ENCODE assay signal across 11 mouse cellular contexts in the genomic region with DNA sequence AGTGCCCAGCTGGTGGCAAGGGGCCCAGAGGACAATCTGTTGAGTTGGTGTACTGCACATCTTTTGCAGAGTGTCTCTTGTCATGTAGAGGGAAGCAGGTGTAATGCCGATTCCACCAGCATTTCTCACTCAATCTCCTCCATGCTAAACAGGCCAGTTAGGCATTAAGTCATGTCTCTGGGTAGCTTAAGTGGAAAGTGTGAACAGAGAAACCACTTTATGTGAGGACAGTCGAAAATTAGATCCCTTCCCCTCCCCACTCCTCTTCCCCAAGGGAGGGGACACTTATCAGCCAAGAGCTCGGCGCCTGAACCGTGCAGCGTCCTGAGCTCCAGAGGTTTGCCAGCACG. TPM values are rescaled to one million over a fixed set of nuclear protein-coding genes. Genes with fewer than 3 reads are reported as not detected.
A peak's percentile ranks its signal among the peaks of the same experiment; 100 is the strongest.
DNase-seq lines count a peak whose midpoint lies in the region; ATAC-seq and TF ChIP-seq lines count a peak whose summit lies in the region.
"Had no signal": no experiment of that assay in that cellular context is flagged by ENCODE, and none has a peak within 500 bp of the region (broad histone marks: within the 10 kb centered on the region; RNA-seq: fewer than 3 reads in every experiment).

No protein-coding gene starts in this region.

- H3K27me3 ChIP-seq in heart, embryonic 12.5 days (replicated peaks): peaks cover 63% of the 10 kb centered on the region
- peaks cover 76% of the 10 kb centered on the region for H3K27me3 ChIP-seq in hindbrain, embryonic 12.5 days
- H3K27me3 ChIP-seq in midbrain, embryonic 10.5 days (ENCODE audit: low read depth, poor library complexity, severe bottlenecking): peaks cover 90% of the 10 kb centered on the region

- H3K4me3 ChIP-seq in heart, embryonic 12.5 days: peak overlapping the region; percentile 53
- peak overlapping the region; percentile 65 to 74 for H3K4me3 ChIP-seq in ES-E14 (ENCODE audit: insufficient read depth in 1 of 2, low read depth in 1 of 2, low read length in 2 of 2, poor library complexity in 1 of 2, severe bottlenecking in 1 of 2)
- H3K4me3 ChIP-seq in hindbrain, embryonic 12.5 days: peak overlapping the region; percentile 49
- peak overlapping the region; percentile 64 for H3K4me3 ChIP-seq in midbrain, embryonic 10.5 days

- H3K9ac ChIP-seq in heart, embryonic 12.5 days: no peak overlapping the region
- no peak overlapping the region for H3K9ac ChIP-seq in ES-E14 (ENCODE audit: insufficient read depth, low read depth, low read length, poor library complexity, severe bottlenecking)
- H3K9ac ChIP-seq in hindbrain, embryonic 12.5 days: no peak overlapping the region; the same call in 1 of the 2 replicates

- no peaks in the 10 kb centered on the region for H3K36me3 ChIP-seq in heart, embryonic 12.5 days
- H3K36me3 ChIP-seq in ES-E14 (ENCODE audit: control insufficient read depth, insufficient read depth, low read length, poor library complexity, severe bottlenecking): no peaks in the 10 kb centered on the region
- H3K36me3 ChIP-seq in hindbrain, embryonic 12.5 days: no peaks in the 10 kb centered on the region
- H3K36me3 ChIP-seq in midbrain, embryonic 10.5 days: no peaks in the 10 kb centered on the region

- H3K4me1 ChIP-seq in heart, embryonic 12.5 days (replicated peaks): peaks cover 25% of the 10 kb centered on the region
- no peaks in the 10 kb centered on the region for H3K4me1 ChIP-seq in ES-E14 (ENCODE audit: control insufficient read depth in 2 of 2, insufficient read depth in 2 of 2, low read length in 2 of 2, poor library complexity in 1 of 2)
- H3K4me1 ChIP-seq in hindbrain, embryonic 12.5 days: peaks cover 23% of the 10 kb centered on the region
- peaks cover 30% of the 10 kb centered on the region for H3K4me1 ChIP-seq in midbrain, embryonic 10.5 days

- ATAC-seq in heart, embryonic 12.5 days (ENCODE audit: insufficient number of reproducible peaks, low FRiP score): no peak
- no peak for ATAC-seq in hindbrain, embryonic 12.5 days (ENCODE audit: low FRiP score)

- DNase-seq in heart, adult 8-10 months (ENCODE audit: low spot score): no peak
- no peak for DNase-seq in ES-E14 (ENCODE audit: low read depth, low spot score)
- no peak for DNase-seq in midbrain, embryonic 10.5 days (ENCODE audit: low spot score)
- DNase-seq in right cerebral cortex, postnatal 14 days: no peak
- no peak for DNase-seq in right cerebral cortex, postnatal 10 days (ENCODE audit: low spot score in 2 of 2)
- DNase-seq in Muller cell, postnatal 12 days (ENCODE audit: inconsistent ontology term): no peak

- peak overlapping the region; percentile 94 for H3K4me2 ChIP-seq in heart, embryonic 12.5 days
- peak overlapping the region; percentile 92 for H3K4me2 ChIP-seq in hindbrain, embryonic 12.5 days (replicated peaks)

- no peak overlapping the region for H3K27ac ChIP-seq in heart, embryonic 12.5 days (ENCODE audit: poor library complexity, severe bottlenecking)
- H3K27ac ChIP-seq in ES-E14 (ENCODE audit: insufficient read depth, low read depth, low read length, poor library complexity, severe bottlenecking): no peak overlapping the region
- H3K27ac ChIP-seq in hindbrain, embryonic 12.5 days: no peak overlapping the region
- H3K27ac ChIP-seq in midbrain, embryonic 10.5 days (replicated peaks): no peak overlapping the region

- WGBS in heart, embryonic 12.5 days: 7% methylated on average over 7 of the region's 7 CpGs
- WGBS in hindbrain, embryonic 12.5 days: 5% methylated on average over 7 of the region's 7 CpGs
- 7% methylated on average over 7 of the region's 7 CpGs for WGBS in midbrain, embryonic 10.5 days

- in situ Hi-C loops in ES-E14 (cut with MboI; ENCODE audit: low sequenced_read_pairs in 2 of 2, unreplicated experiment in 2 of 2): no loop called here

- H3K9me3 ChIP-seq in heart, embryonic 12.5 days (replicated peaks): no peaks in the 10 kb centered on the region
- H3K9me3 ChIP-seq in ES-E14 (ENCODE audit: control insufficient read depth, insufficient read depth, low read depth, low read length): no peaks in the 10 kb centered on the region
- H3K9me3 ChIP-seq in hindbrain, embryonic 12.5 days (replicated peaks): no peaks in the 10 kb centered on the region
- no peaks in the 10 kb centered on the region for H3K9me3 ChIP-seq in midbrain, embryonic 10.5 days (replicated peaks)

TF ChIP-seq in ES-E14, 5 proteins besides CTCF, POLR2A, EP300 and RAD21:
- TF ChIP-seq ZNF384 (IDR thresholded peaks at IDR 0.05; ENCODE audit: low read depth, low read length): no peak
- TF ChIP-seq ZC3H11A (IDR thresholded peaks at IDR 0.05; ENCODE audit: borderline replicate concordance, low read depth, low read length): no peak

RNA-seq across cellular contexts. Expression of gene Insm2, which starts 0.7 kb away (rescaled TPM):
- 0.10 TPM in 1 of 2 replicates, not detected in the other for polyA plus RNA-seq in heart, embryonic 12.5 days (2016; fragmentation: Nextera tagmentation; extraction: Ambion mirVana)
- total RNA-seq in heart, adult 8-10 months (2022): not detected
- total RNA-seq in ES-E14 (2012; rRNA removed): 0.16 TPM in 1 of 2 replicates, not detected in the other
- polyA plus RNA-seq in hindbrain, embryonic 12.5 days (2016; fragmentation: Nextera tagmentation; extraction: Ambion mirVana): 1.8 and 2.6 TPM in 2 replicates
- 0.40 and 0.46 TPM in 2 replicates for polyA plus RNA-seq in midbrain, embryonic 10.5 days (2016; fragmentation: Nextera tagmentation; extraction: Ambion mirVana)
- polyA plus RNA-seq: C2C12 had no signal

RNA-seq across cellular contexts. Expression of gene Aldoart2, which starts 33.5 kb away (rescaled TPM):
- polyA plus RNA-seq in heart, embryonic 12.5 days (2016; fragmentation: Nextera tagmentation; extraction: Ambion mirVana): not detected in 2 replicates
- total RNA-seq in heart, adult 8-10 months (2022): under 1 TPM in 1 of 4 experiments, not detected in 3; 0.16 TPM
- total RNA-seq in ES-E14 (2012; rRNA removed): 0.13 and 0.21 TPM in 2 replicates
- polyA plus RNA-seq in hindbrain, embryonic 12.5 days (2016; fragmentation: Nextera tagmentation; extraction: Ambion mirVana): not detected in 2 replicates
- polyA plus RNA-seq in midbrain, embryonic 10.5 days (2016; fragmentation: Nextera tagmentation; extraction: Ambion mirVana): not detected in 2 replicates
- total RNA-seq: adrenal gland, adult 18-20 months; neutrophil, adult 5-6 weeks had no signal
- polyA plus RNA-seq: C2C12 had no signal
